Mouse (Mus musculus) embryonic fibroblast, embryonic 13.5 days (primary cell): ENCODE data around the gene Dnajc3. TPM values are rescaled to one million over a fixed set of nuclear protein-coding genes. Genes with fewer than 3 reads are reported as not detected.
A peak's percentile ranks its signal among the peaks of the same experiment; 100 is the strongest.
"Not testable (repeated sequence)": the region's sequence is repeated elsewhere in the genome, so short reads cannot be mapped to it uniquely, and the experiment has no call there.

ENCODE experiments used
- H3K27ac ChIP-seq: 2 replicates; pipeline ENCODE4 v1.5.1; 2012; ENCODE audit warnings: low read length, control low read depth, inconsistent platforms; ENCODE audit not compliant: insufficient read depth
- H3K4me1 ChIP-seq: 2 replicates; pipeline ENCODE4 v1.6.1; 2011; ENCODE audit warnings: low read length; ENCODE audit not compliant: control insufficient read depth, insufficient read depth
- H3K4me3 ChIP-seq: 2 replicates; pipeline ENCODE4 v1.5.1; 2011; ENCODE audit warnings: mild to moderate bottlenecking, control low read depth, low read length; ENCODE audit not compliant: insufficient read depth
- CTCF ChIP-seq: IDR thresholded peaks from 2 replicates; pipeline ENCODE4 v1.5.1; 2011; ENCODE audit warnings: mild to moderate bottlenecking, control low read depth, low read length, moderate library complexity, borderline replicate concordance; ENCODE audit not compliant: insufficient read depth
- POLR2A ChIP-seq: IDR thresholded peaks from 2 replicates; pipeline ENCODE4 v1.6.1; 2011; ENCODE audit warnings: low read depth, mild to moderate bottlenecking, control low read depth, low read length, moderate library complexity
- polyA plus RNA-seq: library from polyadenylated mRNA; stranded (reverse); fragments of >200 nt; gene quantifications from 2 replicates; pipeline ENCODE4 v1.2.4, GENCODE M21; 2011; ENCODE audit warnings: low read depth; ENCODE audit not compliant: missing spikeins, insufficient read length

The Dnajc3 gene
- polyA plus RNA-seq, 1 experiment, result 54.3 TPM

DNA sequence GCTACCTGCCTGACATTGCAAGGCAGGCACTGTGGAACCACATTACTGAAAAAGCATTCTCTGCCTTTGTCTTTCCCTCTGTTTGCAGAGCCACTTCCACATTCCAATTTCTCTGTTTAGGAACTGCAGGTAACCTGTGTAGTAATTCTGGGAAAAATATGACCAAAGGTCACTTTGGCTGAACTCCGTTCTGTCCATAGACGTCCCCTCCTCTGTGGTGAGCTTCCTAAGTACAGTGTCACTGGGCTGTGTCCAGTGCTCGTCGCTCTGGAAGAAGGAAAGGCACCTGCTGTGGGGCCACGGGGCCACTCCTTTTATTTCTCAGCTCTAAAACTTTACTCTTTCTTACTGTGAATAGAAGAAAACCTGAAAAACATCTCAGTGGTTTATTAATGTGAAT lies 42.6 kb downstream of the Dnajc3 start:
- Histone ChIP-seq H3K4me1 (no peaks in the 10 kb centered on the region), H3K27ac (no peak overlapping the region), H3K4me3 (no peak overlapping the region)
- TF ChIP-seq CTCF (no peak), POLR2A (no peak)

DNA sequence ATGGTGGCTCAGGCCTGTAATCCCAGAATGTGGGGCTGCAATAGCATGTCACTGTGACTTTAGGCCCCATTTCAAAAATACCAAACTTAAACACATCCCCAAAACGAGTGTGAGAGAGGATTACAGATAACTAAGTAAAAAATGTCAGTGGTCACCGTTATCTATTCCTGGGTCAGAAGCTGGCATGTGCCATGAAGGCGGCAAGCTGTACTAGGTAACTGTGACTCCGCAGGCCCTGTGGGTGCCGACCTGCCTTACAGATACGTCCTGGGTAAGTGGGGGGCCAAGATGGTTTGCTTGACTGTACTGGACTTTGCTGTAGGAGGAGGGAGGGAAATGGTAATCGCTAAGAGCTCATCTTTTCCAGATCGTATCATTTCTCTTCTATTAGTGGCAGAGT lies 43.1 kb downstream of the Dnajc3 start:
- no peak overlapping the region for H3K27ac ChIP-seq
- no peak overlapping the region for H3K4me3 ChIP-seq
- no peak for TF ChIP-seq POLR2A
- no peak for TF ChIP-seq CTCF
- H3K4me1 ChIP-seq, result no peaks in the 10 kb centered on the region

- H3K4me3 ChIP-seq, H3K27ac ChIP-seq, H3K4me1 ChIP-seq: not testable (repeated sequence)
Measured at GRCm38 (mm10) chr14:118981711-118982428, 44.1 kb downstream of the Dnajc3 start.

GRCm38 (mm10) chr14:118982429-118983045 lies 44.8 kb downstream of the Dnajc3 start:
- not testable (repeated sequence) for H3K4me1 ChIP-seq, H3K4me3 ChIP-seq, H3K27ac ChIP-seq

- Histone ChIP-seq H3K4me3 (no peak overlapping the region), H3K4me1 (no peaks in the 10 kb centered on the region), H3K27ac (no peak overlapping the region)
- TF ChIP-seq POLR2A (no peak), CTCF (no peak)
Measured at GRCm38 (mm10) chr14:118983396-118983795, 45.6 kb downstream of the Dnajc3 start.

DNA sequence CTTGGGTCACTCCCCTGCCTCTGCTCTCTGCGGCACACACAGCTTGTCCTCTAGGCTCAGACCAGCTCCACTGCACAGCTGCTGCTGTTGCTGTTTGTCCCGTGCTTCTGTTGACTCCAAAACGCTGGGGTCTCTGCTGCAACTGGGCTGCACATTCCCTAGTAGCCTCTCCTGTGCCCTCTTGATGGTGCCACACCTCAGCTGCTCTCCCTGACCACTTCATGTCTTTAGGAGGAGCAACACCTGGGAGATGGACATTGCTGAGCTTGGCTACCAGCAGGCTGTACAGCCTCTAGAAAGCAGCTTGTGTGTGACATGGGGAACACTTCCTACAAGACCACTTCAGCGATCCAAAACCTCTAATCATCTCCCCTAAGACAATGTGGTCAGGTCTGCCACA lies 46.4 kb downstream of the Dnajc3 start:
- H3K4me1 ChIP-seq, result no peaks in the 10 kb centered on the region
- H3K4me3 ChIP-seq, result no peak overlapping the region
- H3K27ac ChIP-seq, result no peak overlapping the region
- no peak for TF ChIP-seq POLR2A
- no peak for TF ChIP-seq CTCF

GRCm38 (mm10) chr14:118986653-118987522 lies 49.1 kb downstream of the Dnajc3 start:
- Histone ChIP-seq H3K4me1 (no peaks in the 10 kb centered on the region), H3K4me3 (no peak overlapping the region), H3K27ac (no peak overlapping the region)
- TF ChIP-seq POLR2A, result no peak
- peak; percentile 41; the same call in 1 of the 2 replicates for TF ChIP-seq CTCF

DNA sequence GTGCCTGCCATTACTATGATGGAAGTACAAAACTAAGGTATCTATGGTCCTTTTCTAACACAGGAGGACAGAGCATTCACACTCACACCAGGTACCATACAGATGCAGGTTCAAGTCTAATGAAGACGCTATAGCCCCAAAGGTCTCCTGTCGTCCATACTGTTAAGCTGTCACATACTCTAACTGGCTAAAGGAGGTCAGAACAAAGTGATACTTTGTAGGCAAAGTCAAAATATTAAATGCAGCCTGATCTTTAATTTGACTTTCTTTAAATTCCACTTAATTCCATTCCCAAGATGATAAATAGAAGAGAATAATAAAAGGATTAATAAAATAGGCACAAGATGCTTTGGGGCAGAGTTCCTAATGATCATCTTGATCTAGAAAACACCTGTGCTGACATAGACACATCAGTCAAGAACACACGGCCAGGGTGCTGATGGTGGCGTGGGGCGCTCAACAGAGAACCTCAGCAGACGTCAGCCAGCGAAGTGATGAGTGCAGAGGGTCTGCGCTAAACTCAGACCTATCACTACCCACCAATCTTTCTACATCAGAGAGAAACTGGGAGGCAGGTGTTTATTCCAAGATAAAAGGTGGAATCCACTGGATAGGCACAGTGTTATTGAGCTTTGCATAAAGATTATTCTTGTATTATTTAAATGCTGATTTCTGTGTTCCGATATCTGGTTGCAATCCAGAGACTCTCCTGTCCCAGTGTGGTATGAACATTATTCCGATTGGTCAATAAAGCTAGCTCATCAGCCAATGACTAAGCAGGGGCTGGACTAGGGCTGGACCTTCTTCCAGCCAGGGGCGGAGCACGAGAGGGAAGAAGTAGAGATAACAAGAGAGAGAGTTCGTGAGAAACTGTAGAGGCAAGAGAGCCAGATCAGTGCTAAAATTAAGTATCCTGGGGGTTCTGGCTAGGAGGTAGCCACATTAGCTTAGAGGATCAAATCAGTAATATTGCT lies 50.0 kb downstream of the Dnajc3 start:
- Histone ChIP-seq H3K4me1 (no peaks in the 10 kb centered on the region), H3K4me3 (no peak overlapping the region), H3K27ac (no peak overlapping the region)
- no peak for TF ChIP-seq CTCF
- TF ChIP-seq POLR2A, result no peak

GRCm38 (mm10) chr14:118995226-118995925 lies 57.6 kb downstream of the Dnajc3 start:
- H3K4me1 ChIP-seq, result no peaks in the 10 kb centered on the region
- TF ChIP-seq CTCF (no peak), POLR2A (no peak)
- H3K4me3 ChIP-seq, result no peak overlapping the region
- no peak overlapping the region for H3K27ac ChIP-seq
